Mouse (Mus musculus) NIH3T3 (cell line): ENCODE results near the gene Phlpp1.

Experiments used
- DNase-seq: peaks from one replicate; pipeline ENCODE4 v3.0.0-alpha.2; 2012; ENCODE audit warnings: low read depth

The Phlpp1 gene

GRCm38 (mm10) chr1:106164111-106164510, 7.4 kb upstream of the Phlpp1 start:
- DNase-seq, result no peak

DNA sequence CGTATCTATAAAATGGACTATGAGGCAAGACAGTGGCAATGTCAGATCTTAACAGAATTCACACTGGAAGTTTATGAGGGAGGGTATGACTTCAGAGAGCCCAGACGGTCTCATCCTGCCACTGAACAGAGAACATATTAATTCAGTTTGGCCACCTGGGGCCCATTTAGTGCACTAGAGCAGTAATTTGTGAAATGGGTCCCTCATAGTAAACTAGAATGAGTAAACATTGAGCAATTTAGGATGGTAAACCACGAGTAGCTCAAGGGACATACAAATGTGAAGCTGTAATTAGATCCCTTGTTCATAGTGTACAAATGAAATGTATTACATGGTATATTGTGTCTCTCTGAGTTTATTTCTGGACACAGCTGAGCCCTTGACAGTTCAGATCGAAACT, 3.6 kb upstream of the Phlpp1 start:
- no peak for DNase-seq

DNA sequence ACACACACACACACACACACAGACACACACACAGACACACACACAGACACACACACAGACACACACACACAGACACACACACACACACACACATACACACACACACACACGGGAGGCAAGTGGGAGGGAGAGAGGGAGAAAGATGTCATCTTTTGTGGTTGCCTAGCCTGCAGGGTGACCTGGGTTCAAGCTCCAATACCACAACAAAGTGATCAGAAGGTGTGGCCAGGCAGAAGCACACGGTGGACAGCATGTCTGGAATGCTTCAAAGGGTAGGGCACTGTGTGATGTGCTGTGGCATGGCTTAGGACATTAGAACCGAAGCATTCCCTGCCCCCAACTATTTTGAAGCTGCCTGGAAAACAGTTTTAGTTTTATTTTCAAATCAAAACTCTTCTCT, 2.8 kb upstream of the Phlpp1 start:
- DNase-seq, result no peak

- DNase-seq, result no peak
Observed at GRCm38 (mm10) chr1:106169741-106170265, 1.7 kb upstream of the Phlpp1 start.

DNA sequence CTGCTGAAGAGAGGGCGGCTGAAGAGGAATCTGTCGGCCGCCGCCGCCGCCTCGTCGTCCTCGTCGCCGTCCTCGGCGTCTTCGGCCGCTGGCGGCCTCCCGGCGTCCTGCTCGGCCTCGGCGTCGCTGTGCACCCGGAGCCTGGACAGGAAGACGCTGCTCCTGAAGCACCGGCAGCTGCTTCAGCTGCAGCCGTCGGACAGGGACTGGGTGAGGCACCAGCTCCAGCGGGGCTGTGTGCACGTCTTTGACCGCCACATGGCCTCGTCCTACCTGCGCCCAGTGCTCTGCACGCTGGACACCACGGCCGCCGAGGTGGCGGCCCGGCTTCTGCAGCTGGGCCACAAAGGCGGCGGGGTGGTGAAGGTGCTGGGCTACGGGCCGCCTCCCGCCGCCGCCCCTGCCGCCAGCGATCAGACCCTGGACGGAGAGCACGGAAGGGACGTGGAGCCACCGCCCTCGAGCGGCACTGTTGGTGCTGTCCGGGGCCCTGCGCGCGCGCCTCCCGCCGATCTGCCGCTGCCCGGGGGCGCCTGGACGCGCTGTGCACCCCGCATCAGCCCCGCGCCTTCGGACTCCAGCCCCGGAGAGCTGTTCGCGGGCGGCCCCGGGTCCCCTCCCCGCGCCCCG, 864 bp downstream of the Phlpp1 start:
- peak; percentile 66 for DNase-seq

- peak; percentile 62 for DNase-seq
Observed at GRCm38 (mm10) chr1:106172931-106173371, 1.4 kb downstream of the Phlpp1 start.

- peak; percentile 21 for DNase-seq
Observed at GRCm38 (mm10) chr1:106173621-106174156, 2.1 kb downstream of the Phlpp1 start.

DNA sequence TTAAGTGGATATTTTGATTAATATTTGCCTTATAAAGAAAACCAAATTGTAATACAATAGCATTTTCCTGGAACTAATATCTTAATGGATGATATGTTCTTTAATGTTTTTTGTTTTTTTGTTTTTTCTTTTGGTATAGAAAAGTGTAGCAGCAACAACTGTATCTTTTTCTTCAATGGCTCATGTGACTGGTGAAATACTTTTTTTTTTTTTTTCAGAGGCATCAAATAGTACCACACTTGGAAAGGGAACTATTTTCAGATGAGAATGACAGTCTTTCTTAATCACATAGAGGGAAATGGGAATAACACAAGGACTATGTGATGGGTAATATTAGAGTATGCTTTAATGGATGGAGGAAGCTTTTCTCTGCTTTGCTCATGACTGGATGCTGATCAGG, 3.0 kb downstream of the Phlpp1 start:
- DNase-seq, result no peak

GRCm38 (mm10) chr1:106175360-106175759, 3.8 kb downstream of the Phlpp1 start:
- no peak for DNase-seq

DNA sequence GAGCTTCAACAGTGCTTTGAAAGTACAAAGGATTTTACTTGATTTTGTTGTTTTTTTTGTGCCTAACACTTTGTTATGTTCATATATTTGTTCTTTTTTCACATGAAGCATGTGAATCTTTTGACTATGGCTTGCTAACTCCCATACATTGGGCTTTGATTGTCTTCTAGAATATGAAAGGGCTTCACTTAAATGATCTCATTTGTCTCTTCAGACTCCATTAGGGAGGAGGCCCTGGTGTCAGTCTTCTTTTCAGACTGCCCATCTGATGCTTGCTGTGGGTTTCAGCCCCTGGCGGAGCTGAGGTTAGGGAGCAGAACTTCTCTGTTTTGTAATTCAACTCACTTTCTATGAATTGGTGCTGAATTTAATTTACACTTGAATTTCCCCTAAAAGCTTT, 5.2 kb downstream of the Phlpp1 start:
- DNase-seq, result no peak

DNA sequence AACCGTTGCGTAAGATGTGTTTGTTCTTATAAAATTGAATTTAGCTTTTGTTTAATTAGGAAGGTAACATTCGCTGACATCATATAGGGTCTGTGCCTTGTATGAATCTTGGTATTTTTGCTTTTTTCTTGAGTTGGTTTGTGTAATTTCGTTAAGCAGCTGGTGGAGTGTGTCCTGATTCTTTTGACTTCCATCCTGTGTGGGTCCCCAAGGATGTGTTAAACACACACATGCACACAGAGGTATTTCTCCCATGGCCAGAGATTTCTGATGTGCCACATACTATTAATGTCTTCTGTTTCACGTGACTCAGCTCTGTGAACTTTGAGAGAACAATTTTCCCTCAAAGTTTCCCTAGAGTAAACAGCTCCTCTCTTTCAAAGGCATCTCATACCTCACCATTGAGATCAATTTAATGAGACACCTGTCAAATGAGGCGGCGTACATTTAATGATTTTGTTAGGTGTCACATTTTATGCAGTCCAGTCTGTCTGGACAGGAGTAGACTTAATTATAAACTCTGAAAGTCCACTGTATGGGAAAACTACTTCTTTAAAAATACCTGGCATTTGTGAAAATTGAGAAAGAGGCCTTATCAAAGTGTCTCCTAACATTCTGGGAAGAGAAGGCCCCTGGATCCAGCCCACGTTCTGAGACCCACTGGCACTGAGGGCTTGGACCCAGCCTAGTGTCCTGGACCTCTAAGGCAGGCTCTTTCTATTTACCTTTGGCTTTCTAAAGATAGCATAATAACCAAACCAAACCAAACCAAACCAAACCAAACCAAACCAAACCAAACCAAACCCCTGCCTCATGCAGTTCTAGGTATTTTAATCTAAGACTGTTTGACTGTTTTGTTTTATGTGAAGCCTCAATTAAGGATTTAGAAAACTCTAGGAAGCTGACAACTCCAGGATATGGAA, 6.6 kb downstream of the Phlpp1 start:
- DNase-seq, result no peak

GRCm38 (mm10) chr1:106183701-106184100, 12.1 kb downstream of the Phlpp1 start:
- DNase-seq, result no peak

DNA sequence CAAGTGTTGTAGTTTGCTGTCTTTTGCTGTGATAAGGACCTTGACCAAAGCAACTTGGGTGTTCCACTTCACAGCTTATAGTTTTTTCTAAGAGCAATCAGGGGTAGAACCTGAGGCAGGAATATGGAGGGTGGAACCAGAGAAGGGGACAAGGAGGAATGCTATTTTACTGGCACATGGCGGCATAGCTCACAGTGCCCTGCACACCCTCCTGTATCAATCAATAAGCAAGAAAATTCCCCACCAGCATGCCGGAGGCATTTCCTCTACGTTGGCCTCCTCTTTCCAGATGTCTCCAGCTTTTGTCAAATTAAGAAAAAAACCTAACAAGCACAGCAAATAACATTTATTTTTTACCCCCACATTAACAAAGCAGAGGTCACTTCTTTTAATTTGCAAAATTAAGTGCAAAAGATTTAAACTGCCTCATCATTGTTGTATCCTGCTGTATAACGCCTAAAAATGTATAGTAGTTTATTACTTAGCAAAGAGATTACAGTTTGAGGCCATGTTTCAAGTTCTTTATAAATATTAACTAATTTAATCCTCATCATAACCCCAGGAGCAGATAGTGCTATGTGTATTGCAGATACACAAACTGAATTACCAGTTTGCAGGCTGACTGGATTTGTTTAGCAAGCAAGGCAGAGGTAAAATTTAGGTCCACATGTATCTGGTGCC, 13.4 kb downstream of the Phlpp1 start:
- no peak for DNase-seq

- DNase-seq, result no peak
Observed at GRCm38 (mm10) chr1:106185461-106185924, 13.9 kb downstream of the Phlpp1 start.

DNA sequence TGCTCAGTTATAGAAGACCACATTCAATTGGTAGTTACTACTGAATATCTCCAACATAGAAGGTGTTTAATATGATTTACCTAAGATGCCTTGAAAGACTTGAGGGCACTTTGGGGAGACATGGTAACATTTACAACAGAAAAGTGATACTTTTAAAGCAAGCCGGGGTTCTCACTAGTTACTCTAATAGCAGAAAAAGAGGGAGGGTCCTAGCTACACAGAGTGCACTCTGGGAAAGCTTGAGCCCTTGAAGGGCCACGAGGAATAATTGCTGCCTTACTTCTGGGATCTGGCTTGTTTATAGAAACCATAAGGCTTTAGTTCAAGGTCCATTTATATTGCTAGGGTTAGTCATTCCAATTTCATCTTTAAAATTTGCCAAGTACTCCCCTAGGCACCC, 14.5 kb downstream of the Phlpp1 start:
- DNase-seq, result peak; percentile 34

GRCm38 (mm10) chr1:106187480-106187879, 15.9 kb downstream of the Phlpp1 start:
- no peak for DNase-seq

- no peak for DNase-seq
Observed at GRCm38 (mm10) chr1:106188756-106189155, 17.2 kb downstream of the Phlpp1 start.

DNA sequence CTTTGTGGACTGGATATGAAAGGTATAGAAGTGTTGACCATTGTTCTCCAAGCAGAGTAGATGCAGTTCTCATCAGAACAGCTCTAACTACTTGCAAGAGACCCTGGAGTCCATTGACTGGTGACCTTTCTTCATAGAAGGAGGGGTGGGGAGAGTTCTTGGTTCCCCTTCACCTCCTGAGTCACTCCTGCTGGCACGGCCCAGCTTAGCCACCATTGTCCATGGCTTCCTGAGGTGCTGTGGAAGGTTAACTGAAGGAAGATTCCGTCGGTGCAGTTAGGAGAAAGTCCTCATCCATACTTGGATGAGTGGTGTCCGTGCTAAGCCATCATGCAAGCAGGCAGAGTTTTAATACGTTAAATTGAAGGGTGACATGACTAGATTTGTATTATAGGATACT, 17.8 kb downstream of the Phlpp1 start:
- DNase-seq, result no peak

DNA sequence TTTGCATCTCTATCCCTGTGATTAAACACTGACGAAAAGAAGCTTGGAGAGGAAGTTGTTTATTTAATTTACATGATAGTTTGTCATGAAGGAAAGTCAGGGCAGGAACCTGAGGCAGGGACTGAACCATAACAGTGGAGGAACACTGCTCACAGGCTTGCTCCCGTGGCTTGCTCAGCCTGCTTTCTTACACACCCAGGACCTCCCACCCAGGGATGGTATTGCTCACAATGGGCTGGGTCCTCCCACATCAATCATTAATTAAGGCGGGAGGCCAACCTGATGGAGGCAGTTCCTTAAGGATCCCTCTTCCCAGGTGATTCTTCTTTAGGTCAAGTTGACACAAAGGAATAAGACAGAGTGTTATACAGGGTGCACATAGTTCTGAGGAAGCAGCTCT, 19.1 kb downstream of the Phlpp1 start:
- DNase-seq, result no peak

DNA sequence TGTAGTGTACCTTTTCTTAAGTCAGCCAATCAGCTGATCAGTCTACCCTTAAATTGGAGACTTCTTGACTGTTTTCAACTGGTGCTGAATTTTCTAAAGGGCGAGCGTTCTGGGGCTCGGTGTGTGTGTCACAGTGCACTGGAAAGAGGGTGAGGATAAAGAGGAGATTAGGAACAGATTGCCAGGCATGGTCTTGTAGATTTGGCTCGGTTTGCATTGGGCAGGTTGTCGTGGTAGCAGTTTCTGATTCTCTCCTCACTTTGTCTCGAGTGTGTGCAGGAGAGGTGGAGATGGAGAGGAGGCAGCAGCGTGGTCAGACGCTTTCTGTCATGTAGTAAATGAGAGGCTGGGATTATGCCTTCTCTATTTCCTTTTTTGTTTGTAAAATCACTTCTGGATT, 20.3 kb downstream of the Phlpp1 start:
- DNase-seq, result no peak

GRCm38 (mm10) chr1:106192864-106193470, 21.4 kb downstream of the Phlpp1 start:
- DNase-seq, result no peak

- no peak for DNase-seq
Observed at GRCm38 (mm10) chr1:106193487-106193886, 21.9 kb downstream of the Phlpp1 start.
